Mouse (Mus musculus): Measurements from ENCODE around the gene Fntb. TPM values are rescaled to one million over a fixed set of nuclear protein-coding genes. Genes with fewer than 3 reads are reported as not detected.
"Not testable (repeated sequence)": the region's sequence is repeated elsewhere in the genome, so short reads cannot be mapped to it uniquely, and the experiment has no call there.

The Fntb gene
- polyA plus RNA-seq, 2 experiments = 42.9 to 47.6 TPM

DNA sequence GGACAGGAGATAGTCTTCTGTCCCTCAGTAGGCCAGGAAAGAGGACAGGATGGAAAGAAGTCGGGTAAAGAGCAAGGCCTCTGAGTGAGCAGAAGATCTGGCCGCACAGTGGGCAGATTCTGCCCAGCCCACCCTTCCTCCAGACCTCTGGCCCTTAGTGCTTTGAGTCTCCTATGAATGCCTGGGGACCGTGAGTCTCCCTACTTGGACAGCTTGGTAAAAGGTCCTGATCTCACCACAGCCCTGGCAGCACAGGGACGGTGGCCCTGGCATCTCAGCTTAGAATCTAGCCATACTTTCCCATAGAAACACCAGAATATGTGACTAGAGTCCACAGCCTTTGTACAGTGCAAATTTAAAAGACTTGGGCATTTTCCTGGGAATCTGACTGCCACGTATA lies 14.6 kb downstream of the Fntb start:
- Histone ChIP-seq H3K4me2 (replicated peaks; ENCODE audit: low read depth, low read length, severe bottlenecking) (no peak overlapping the region), H3K9ac (ENCODE audit: low read depth, low read length, severe bottlenecking) (no peak overlapping the region), H3K9me3 (ENCODE audit: control insufficient read depth, low read length) (no peaks in the 10 kb centered on the region), H3K4me1 (ENCODE audit: control insufficient read depth, insufficient read depth, low read length) (no peaks in the 10 kb centered on the region), H3K27me3 (ENCODE audit: control insufficient read depth, insufficient read depth, low read length) (no peaks in the 10 kb centered on the region), H3K4me3 (replicated peaks; ENCODE audit: low read length) (no peak overlapping the region), H3K27ac (replicated peaks; ENCODE audit: low read depth, low read length) (no peak overlapping the region), H3K36me3 (ENCODE audit: control insufficient read depth, insufficient read depth, low read length) (peaks cover 5% of the 10 kb centered on the region)
- no peak for DNase-seq (ENCODE audit: low spot score)
- no peak for ATAC-seq (ENCODE audit: low FRiP score, low read depth)
- no peak for TF ChIP-seq POLR2A (IDR thresholded peaks at IDR 0.05; ENCODE audit: borderline replicate concordance, extremely low read depth, insufficient read depth, insufficient read length)
- 85% methylated on average over 5 of the region's 5 CpGs for WGBS

GRCm38 (mm10) chr12:76780639-76781468 lies 15.5 kb downstream of the Fntb start:
- DNase-seq (ENCODE audit: low spot score) = no peak
- Histone ChIP-seq H3K36me3 (ENCODE audit: control insufficient read depth, insufficient read depth, low read length) (peaks cover 5% of the 10 kb centered on the region), H3K4me2 (replicated peaks; ENCODE audit: low read depth, low read length, severe bottlenecking) (no peak overlapping the region), H3K9me3 (ENCODE audit: control insufficient read depth, low read length) (no peaks in the 10 kb centered on the region), H3K9ac (ENCODE audit: low read depth, low read length, severe bottlenecking) (no peak overlapping the region), H3K4me3 (replicated peaks; ENCODE audit: low read length) (no peak overlapping the region), H3K27ac (replicated peaks; ENCODE audit: low read depth, low read length) (no peak overlapping the region), H3K27me3 (ENCODE audit: control insufficient read depth, insufficient read depth, low read length) (no peaks in the 10 kb centered on the region), H3K4me1 (ENCODE audit: control insufficient read depth, insufficient read depth, low read length) (no peaks in the 10 kb centered on the region)
- 71% methylated on average over 12 of the region's 12 CpGs for WGBS
- TF ChIP-seq POLR2A (IDR thresholded peaks at IDR 0.05; ENCODE audit: borderline replicate concordance, extremely low read depth, insufficient read depth, insufficient read length) = no peak
- ATAC-seq (ENCODE audit: low FRiP score, low read depth) = no peak

DNA sequence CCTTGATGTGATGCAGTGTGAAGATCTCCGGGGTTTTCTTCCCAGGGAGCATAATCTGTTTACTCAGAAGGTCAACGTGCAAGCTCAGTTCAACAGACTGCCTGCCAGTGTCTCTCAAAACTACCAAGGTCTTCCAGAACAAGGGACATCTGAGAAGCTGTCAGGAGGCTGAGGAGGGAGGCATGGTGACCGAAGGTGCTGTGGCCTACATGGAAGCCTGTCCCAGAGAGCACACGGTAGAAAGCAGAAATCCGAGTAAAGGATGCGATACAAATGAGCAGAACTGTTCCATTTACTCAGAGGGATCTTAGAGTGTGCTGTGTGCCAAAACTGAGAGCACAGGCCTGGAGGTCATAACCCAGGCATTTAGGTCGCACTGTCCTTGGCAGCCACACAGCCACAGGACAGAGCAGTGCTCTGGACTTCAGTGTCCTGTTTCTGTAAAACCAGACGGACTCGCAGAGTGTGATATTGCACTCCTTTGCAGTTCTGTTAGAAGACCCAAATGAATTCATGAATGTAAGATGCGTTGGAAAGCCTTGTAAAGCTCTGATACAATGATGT lies 18.7 kb downstream of the Fntb start:
- H3K4me1 ChIP-seq (ENCODE audit: control insufficient read depth, insufficient read depth, low read length) = no peaks in the 10 kb centered on the region
- no peaks in the 10 kb centered on the region for H3K36me3 ChIP-seq (ENCODE audit: control insufficient read depth, insufficient read depth, low read length)
- H3K4me3 ChIP-seq (replicated peaks; ENCODE audit: low read length) = no peak overlapping the region
- H3K27me3 ChIP-seq (ENCODE audit: control insufficient read depth, insufficient read depth, low read length) = no peaks in the 10 kb centered on the region
- ATAC-seq (ENCODE audit: low FRiP score, low read depth) (no peak), DNase-seq (ENCODE audit: low spot score) (no peak)
- H3K9ac ChIP-seq (ENCODE audit: low read depth, low read length, severe bottlenecking) = no peak overlapping the region
- H3K4me2 ChIP-seq (replicated peaks; ENCODE audit: low read depth, low read length, severe bottlenecking) = no peak overlapping the region
- WGBS = 66% methylated on average over 10 of the region's 10 CpGs
- H3K9me3 ChIP-seq (ENCODE audit: control insufficient read depth, low read length) = no peaks in the 10 kb centered on the region
- TF ChIP-seq POLR2A (IDR thresholded peaks at IDR 0.05; ENCODE audit: borderline replicate concordance, extremely low read depth, insufficient read depth, insufficient read length) = no peak
- H3K27ac ChIP-seq (replicated peaks; ENCODE audit: low read depth, low read length) = no peak overlapping the region

DNA sequence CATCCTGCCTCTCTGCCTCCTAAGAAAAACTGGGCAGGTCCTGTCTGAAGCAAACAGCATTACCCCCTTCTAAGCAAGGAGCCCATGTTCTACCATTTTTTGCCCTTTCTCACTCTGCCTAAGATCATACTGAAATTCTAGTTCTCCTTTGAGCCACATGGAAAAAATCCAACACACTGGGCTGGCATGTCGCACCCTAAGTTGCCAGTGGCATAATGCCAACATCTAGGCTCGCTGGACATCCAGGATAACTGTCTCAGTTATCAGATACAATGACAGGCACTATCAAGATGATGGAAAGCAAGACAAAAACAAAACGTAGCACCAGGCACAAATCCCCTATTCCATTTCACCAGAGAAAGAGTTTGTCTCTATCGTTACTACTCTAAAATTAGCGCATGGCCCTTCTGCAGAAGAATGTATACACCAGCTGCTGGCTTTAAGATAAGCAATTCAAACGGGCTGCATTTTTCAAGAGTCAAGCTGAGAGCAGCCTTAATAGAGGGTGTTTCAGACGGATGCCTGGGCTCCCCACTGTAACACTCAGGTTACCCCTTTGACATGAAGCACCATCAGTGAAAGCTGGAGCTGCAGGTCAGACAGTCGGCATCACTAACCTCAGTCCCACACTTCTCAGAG lies 25.2 kb downstream of the Fntb start:
- 65% methylated on average over 8 of the region's 8 CpGs for WGBS

DNA sequence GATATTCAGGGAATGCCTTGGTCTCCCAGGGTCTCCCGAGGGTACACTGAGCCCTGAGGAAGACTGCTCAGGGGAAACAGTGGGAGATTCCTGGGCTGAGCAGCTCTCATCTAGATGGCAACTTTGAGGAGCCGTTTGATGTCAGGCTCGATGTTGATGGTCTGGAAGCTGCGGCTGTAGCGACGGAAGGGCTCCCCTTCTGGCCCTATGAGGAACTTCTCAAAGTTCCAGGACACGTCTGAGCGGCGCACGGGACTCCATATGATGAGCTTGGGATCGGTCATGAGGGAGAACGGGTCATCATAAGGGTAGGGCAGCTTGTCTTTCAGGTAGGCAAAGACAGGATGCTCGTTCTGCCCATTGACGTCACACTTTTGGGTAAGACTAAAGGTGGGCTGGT lies 27.2 kb downstream of the Fntb start:
- H3K9ac ChIP-seq (ENCODE audit: low read depth, low read length, severe bottlenecking); H3K9me3 ChIP-seq (ENCODE audit: control insufficient read depth, low read length); DNase-seq (ENCODE audit: low spot score); H3K27ac ChIP-seq (replicated peaks; ENCODE audit: low read depth, low read length); ATAC-seq (ENCODE audit: low FRiP score, low read depth); H3K4me3 ChIP-seq (replicated peaks; ENCODE audit: low read length); H3K4me2 ChIP-seq (replicated peaks; ENCODE audit: low read depth, low read length, severe bottlenecking); H3K27me3 ChIP-seq (ENCODE audit: control insufficient read depth, insufficient read depth, low read length); H3K4me1 ChIP-seq (ENCODE audit: control insufficient read depth, insufficient read depth, low read length); H3K36me3 ChIP-seq (ENCODE audit: control insufficient read depth, insufficient read depth, low read length): not testable (repeated sequence)
- WGBS = 48% methylated on average over 12 of the region's 14 CpGs

More for the DNA sequence above, 25.2 kb downstream of the Fntb start:
- H3K9me3 ChIP-seq (ENCODE audit: control insufficient read depth, low read length) = no peaks in the 10 kb centered on the region
- H3K4me3 ChIP-seq (replicated peaks; ENCODE audit: low read length) = no peak overlapping the region
- no peaks in the 10 kb centered on the region for H3K27me3 ChIP-seq (ENCODE audit: control insufficient read depth, insufficient read depth, low read length)
- ATAC-seq (ENCODE audit: low FRiP score, low read depth) (no peak), DNase-seq (ENCODE audit: low spot score) (no peak)
- no peak overlapping the region for H3K4me2 ChIP-seq (replicated peaks; ENCODE audit: low read depth, low read length, severe bottlenecking)
- no peaks in the 10 kb centered on the region for H3K36me3 ChIP-seq (ENCODE audit: control insufficient read depth, insufficient read depth, low read length)
- no peaks in the 10 kb centered on the region for H3K4me1 ChIP-seq (ENCODE audit: control insufficient read depth, insufficient read depth, low read length)
- no peak for TF ChIP-seq POLR2A (IDR thresholded peaks at IDR 0.05; ENCODE audit: borderline replicate concordance, extremely low read depth, insufficient read depth, insufficient read length)
- H3K27ac ChIP-seq (replicated peaks; ENCODE audit: low read depth, low read length) = no peak overlapping the region
- H3K9ac ChIP-seq (ENCODE audit: low read depth, low read length, severe bottlenecking) = no peak overlapping the region

Data from limb, embryonic 14.5 days (tissue).